Mouse (Mus musculus) heart, embryonic 12.5 days (tissue): ENCODE results near the gene Gas6. TPM values are rescaled to one million over a fixed set of nuclear protein-coding genes. Genes with fewer than 3 reads are reported as not detected.

Source experiments
- ATAC-seq: fragments of 200-750 bp; cut with Nextera tagmentation; 2 replicates; pipeline ENCODE4 v1.8.0; 2017; ENCODE audit warnings: moderate TSS enrichment, moderate library complexity; ENCODE audit not compliant: insufficient number of reproducible peaks, low FRiP score
- H3K27ac ChIP-seq: fragments of 300-500 bp; sonication (generic); 2 replicates; pipeline ENCODE4 v1.5.1; 2016; ENCODE audit warnings: mild to moderate bottlenecking, moderate library complexity; ENCODE audit not compliant: poor library complexity, severe bottlenecking
- H3K27me3 ChIP-seq: fragments of 300-500 bp; sonication (generic); replicated peaks from 2 replicates; pipeline ENCODE4 v1.6.1; 2016; ENCODE audit warnings: mild to moderate bottlenecking, moderate library complexity
- H3K36me3 ChIP-seq: fragments of 300-500 bp; sonication (generic); 2 replicates; pipeline ENCODE4 v1.6.1; 2016; ENCODE audit warnings: mild to moderate bottlenecking, moderate library complexity
- H3K4me1 ChIP-seq: fragments of 300-500 bp; sonication (generic); replicated peaks from 2 replicates; pipeline ENCODE4 v1.6.1; 2016; ENCODE audit warnings: mild to moderate bottlenecking
- H3K4me2 ChIP-seq: fragments of 300-500 bp; sonication (generic); 2 replicates; pipeline ENCODE4 v1.6.1; 2016; ENCODE audit warnings: mild to moderate bottlenecking, moderate library complexity
- H3K4me3 ChIP-seq: fragments of 300-500 bp; sonication (generic); 2 replicates; pipeline ENCODE4 v1.5.1; 2016; ENCODE audit warnings: mild to moderate bottlenecking
- H3K9ac ChIP-seq: fragments of 300-500 bp; sonication (generic); 2 replicates; pipeline ENCODE4 v1.6.1; 2016; ENCODE audit warnings: mild to moderate bottlenecking, moderate library complexity
- H3K9me3 ChIP-seq: fragments of 300-500 bp; sonication (generic); replicated peaks from 2 replicates; pipeline ENCODE4 v1.6.1; 2016; ENCODE audit warnings: mild to moderate bottlenecking, moderate library complexity
- WGBS: fragments of 180-500 bp; shearing (Covaris S2); methylation state at CpG from one replicate; pipeline ENCODE4 v1.1.7; 2016; 5-methylcytosine and 5-hydroxymethylcytosine counted together
- polyA plus RNA-seq: library from polyadenylated mRNA; unstranded; fragments of >200 nt; fragmentation: Nextera tagmentation; extraction: Ambion mirVana; gene quantifications from 2 replicates; pipeline ENCODE4 v1.2.1, GENCODE M21; 2016

Gene Gas6
- polyA plus RNA-seq, 1 experiment from 2014 or later: 60.7 TPM

GRCm38 (mm10) chr8:13462392-13462791 lies 31.9 kb downstream of the Gas6 start:
- no peak overlapping the region for H3K9ac ChIP-seq
- H3K36me3 ChIP-seq: peaks cover 17% of the 10 kb centered on the region; the same call in 1 of the 2 replicates
- no peak overlapping the region for H3K4me3 ChIP-seq
- no peaks in the 10 kb centered on the region; the same call in 1 of the 2 replicates for H3K4me1 ChIP-seq
- ATAC-seq: no peak
- no peak overlapping the region for H3K27ac ChIP-seq
- no peak overlapping the region for H3K4me2 ChIP-seq
- no peaks in the 10 kb centered on the region for H3K9me3 ChIP-seq
- 71% methylated on average over 10 of the region's 10 CpGs for WGBS
- H3K27me3 ChIP-seq: peaks cover 8% of the 10 kb centered on the region; the same call in 1 of the 2 replicates

GRCm38 (mm10) chr8:13461843-13462242 lies 32.4 kb downstream of the Gas6 start:
- peaks cover 12% of the 10 kb centered on the region; the same call in 1 of the 2 replicates for H3K36me3 ChIP-seq
- no peak overlapping the region for H3K4me2 ChIP-seq
- H3K4me1 ChIP-seq: no peaks in the 10 kb centered on the region; the same call in 1 of the 2 replicates
- H3K27me3 ChIP-seq: peaks cover 5% of the 10 kb centered on the region; the same call in 1 of the 2 replicates
- ATAC-seq: no peak
- H3K4me3 ChIP-seq: no peak overlapping the region
- 34% methylated on average over 4 of the region's 4 CpGs for WGBS
- H3K9me3 ChIP-seq: 0 out of 2 replicates have a peak, but pooled peaks cover 1% of the 10 kb centered on the region
- no peak overlapping the region for H3K9ac ChIP-seq
- no peak overlapping the region for H3K27ac ChIP-seq

GRCm38 (mm10) chr8:13461085-13461765 lies 33.1 kb downstream of the Gas6 start:
- Histone ChIP-seq H3K4me1 (no peaks in the 10 kb centered on the region; the same call in 1 of the 2 replicates), H3K9me3 (0 out of 2 replicates have a peak, but pooled peaks cover 6% of the 10 kb centered on the region), H3K4me3 (no peak overlapping the region), H3K36me3 (peaks cover 6% of the 10 kb centered on the region; the same call in 1 of the 2 replicates), H3K9ac (no peak overlapping the region), H3K4me2 (no peak overlapping the region), H3K27me3 (no peaks in the 10 kb centered on the region), H3K27ac (no peak overlapping the region)
- ATAC-seq: no peak
- 79% methylated on average over 17 of the region's 17 CpGs for WGBS

- 0 out of 2 replicates have a peak, but pooled peaks cover 4% of the 10 kb centered on the region for H3K27me3 ChIP-seq
- H3K27ac ChIP-seq: no peak overlapping the region
- no peak overlapping the region for H3K4me2 ChIP-seq
- no peaks in the 10 kb centered on the region for H3K36me3 ChIP-seq
- H3K9ac ChIP-seq: no peak overlapping the region
- WGBS: 86% methylated on average over 4 of the region's 4 CpGs
- no peaks in the 10 kb centered on the region; the same call in 1 of the 2 replicates for H3K4me1 ChIP-seq
- ATAC-seq: no peak
- 0 out of 2 replicates have a peak, but pooled peaks cover 6% of the 10 kb centered on the region for H3K9me3 ChIP-seq
- no peak overlapping the region for H3K4me3 ChIP-seq
Observed at GRCm38 (mm10) chr8:13459431-13459830, 34.9 kb downstream of the Gas6 start.

- 35% methylated on average over 2 of the region's 2 CpGs for WGBS
- ATAC-seq: no peak; the same call in 1 of the 2 replicates
- H3K4me1 ChIP-seq: no peaks in the 10 kb centered on the region
- no peak overlapping the region for H3K4me2 ChIP-seq
- H3K27ac ChIP-seq: no peak overlapping the region
- H3K4me3 ChIP-seq: no peak overlapping the region
- no peak overlapping the region for H3K9ac ChIP-seq
- H3K27me3 ChIP-seq: 0 out of 2 replicates have a peak, but pooled peaks cover 7% of the 10 kb centered on the region
- H3K36me3 ChIP-seq: no peaks in the 10 kb centered on the region
- 0 out of 2 replicates have a peak, but pooled peaks cover 6% of the 10 kb centered on the region for H3K9me3 ChIP-seq
Observed at GRCm38 (mm10) chr8:13455295-13455694, 39.0 kb downstream of the Gas6 start.

GRCm38 (mm10) chr8:13454341-13455113 lies 39.8 kb downstream of the Gas6 start:
- no peak for ATAC-seq
- H3K4me1 ChIP-seq: no peaks in the 10 kb centered on the region
- H3K4me2 ChIP-seq: no peak overlapping the region
- 66% methylated on average over 8 of the region's 8 CpGs for WGBS
- no peak overlapping the region for H3K27ac ChIP-seq
- H3K4me3 ChIP-seq: no peak overlapping the region
- no peak overlapping the region for H3K9ac ChIP-seq
- 0 out of 2 replicates have a peak, but pooled peaks cover 6% of the 10 kb centered on the region for H3K9me3 ChIP-seq
- 0 out of 2 replicates have a peak, but pooled peaks cover 7% of the 10 kb centered on the region for H3K27me3 ChIP-seq
- no peaks in the 10 kb centered on the region for H3K36me3 ChIP-seq

- Histone ChIP-seq H3K4me3 (no peak overlapping the region), H3K27me3 (0 out of 2 replicates have a peak, but pooled peaks cover 7% of the 10 kb centered on the region), H3K9me3 (0 out of 2 replicates have a peak, but pooled peaks cover 4% of the 10 kb centered on the region), H3K4me2 (no peak overlapping the region), H3K9ac (no peak overlapping the region), H3K27ac (no peak overlapping the region), H3K4me1 (no peaks in the 10 kb centered on the region), H3K36me3 (no peaks in the 10 kb centered on the region)
- 70% methylated on average over 6 of the region's 6 CpGs for WGBS
- no peak for ATAC-seq
Observed at GRCm38 (mm10) chr8:13451747-13452277, 42.5 kb downstream of the Gas6 start.

- Histone ChIP-seq H3K27me3 (0 out of 2 replicates have a peak, but pooled peaks cover 3% of the 10 kb centered on the region), H3K4me3 (no peak overlapping the region), H3K4me1 (no peaks in the 10 kb centered on the region), H3K27ac (no peak overlapping the region), H3K36me3 (no peaks in the 10 kb centered on the region), H3K9me3 (no peaks in the 10 kb centered on the region), H3K9ac (no peak overlapping the region), H3K4me2 (no peak overlapping the region)
- 49% methylated on average over 4 of the region's 4 CpGs for WGBS
- no peak for ATAC-seq
Observed at GRCm38 (mm10) chr8:13448145-13448544, 46.1 kb downstream of the Gas6 start.

- H3K27ac ChIP-seq: no peak overlapping the region
- H3K4me3 ChIP-seq: no peak overlapping the region
- 0 out of 2 replicates have a peak, but pooled peaks cover 3% of the 10 kb centered on the region for H3K27me3 ChIP-seq
- no peaks in the 10 kb centered on the region; the same call in 1 of the 2 replicates for H3K9me3 ChIP-seq
- H3K4me1 ChIP-seq: no peaks in the 10 kb centered on the region
- 81% methylated on average over 6 of the region's 6 CpGs for WGBS
- H3K9ac ChIP-seq: no peak overlapping the region
- no peak for ATAC-seq
- H3K4me2 ChIP-seq: no peak overlapping the region
- no peaks in the 10 kb centered on the region for H3K36me3 ChIP-seq
Observed at GRCm38 (mm10) chr8:13446456-13446855, 47.8 kb downstream of the Gas6 start.

GRCm38 (mm10) chr8:13442152-13442551 lies 52.1 kb downstream of the Gas6 start:
- no peak overlapping the region for H3K4me3 ChIP-seq
- no peaks in the 10 kb centered on the region; the same call in 1 of the 2 replicates for H3K9me3 ChIP-seq
- H3K27me3 ChIP-seq: peaks cover 16% of the 10 kb centered on the region
- no peak for ATAC-seq
- H3K27ac ChIP-seq: no peak overlapping the region
- no peaks in the 10 kb centered on the region for H3K36me3 ChIP-seq
- WGBS: 82% methylated on average over 2 of the region's 2 CpGs
- H3K9ac ChIP-seq: no peak overlapping the region
- H3K4me2 ChIP-seq: no peak overlapping the region
- no peaks in the 10 kb centered on the region for H3K4me1 ChIP-seq

GRCm38 (mm10) chr8:13437531-13437930 lies 56.8 kb downstream of the Gas6 start:
- WGBS: 66% methylated on average over 2 of the region's 2 CpGs
- no peak overlapping the region for H3K9ac ChIP-seq
- peaks cover 58% of the 10 kb centered on the region for H3K27me3 ChIP-seq
- ATAC-seq: no peak
- no peaks in the 10 kb centered on the region for H3K36me3 ChIP-seq
- H3K4me1 ChIP-seq: no peaks in the 10 kb centered on the region
- H3K4me3 ChIP-seq: no peak overlapping the region
- no peak overlapping the region for H3K4me2 ChIP-seq
- no peak overlapping the region for H3K27ac ChIP-seq
- H3K9me3 ChIP-seq: no peaks in the 10 kb centered on the region; the same call in 1 of the 2 replicates
